Mouse (Mus musculus): ENCODE measurements around the gene Nlrc5.
"Not testable (repeated sequence)": the region's sequence is repeated elsewhere in the genome, so short reads cannot be mapped to it uniquely, and the experiment has no call there.

The Nlrc5 gene

GRCm38 (mm10) chr8:94433981-94434466 is at the start of gene Nlrc5:
Nlrc5 (plus strand) TSS chr8:94434356.
- peak; percentile 59 for DNase-seq (ENCODE audit: low spot score)

- DNase-seq (ENCODE audit: low spot score): no peak
These were observed 48.5 kb upstream of the Nlrc5 start for GRCm38 (mm10) chr8:94385506-94386213.

- DNase-seq (ENCODE audit: low spot score): peak; percentile 95
These were observed 47.7 kb upstream of the Nlrc5 start, which contains the start of gene Herpud1 for GRCm38 (mm10) chr8:94386214-94387026. Herpud1 (plus strand) TSS chr8:94386438.

GRCm38 (mm10) chr8:94387027-94387684 is 47.0 kb upstream of the Nlrc5 start:
- peak; percentile 63 for DNase-seq (ENCODE audit: low spot score)

GRCm38 (mm10) chr8:94387785-94388184 is 46.4 kb upstream of the Nlrc5 start:
- DNase-seq (ENCODE audit: low spot score): no peak

GRCm38 (mm10) chr8:94389531-94389930 is 44.6 kb upstream of the Nlrc5 start:
- no peak for DNase-seq (ENCODE audit: low spot score)

- DNase-seq (ENCODE audit: low spot score): no peak
These were observed 43.7 kb upstream of the Nlrc5 start for GRCm38 (mm10) chr8:94390429-94390828.

GRCm38 (mm10) chr8:94390910-94391309 is 43.2 kb upstream of the Nlrc5 start:
- no peak for DNase-seq (ENCODE audit: low spot score)

- DNase-seq (ENCODE audit: low spot score): peak; percentile 48
These were observed 42.0 kb upstream of the Nlrc5 start for GRCm38 (mm10) chr8:94392147-94392546.

GRCm38 (mm10) chr8:94392648-94393047 is 41.5 kb upstream of the Nlrc5 start:
- DNase-seq (ENCODE audit: low spot score): no peak

GRCm38 (mm10) chr8:94395851-94396540 is 38.2 kb upstream of the Nlrc5 start:
- DNase-seq (ENCODE audit: low spot score): no peak

- peak; percentile 46 for DNase-seq (ENCODE audit: low spot score)
These were observed 37.0 kb upstream of the Nlrc5 start for GRCm38 (mm10) chr8:94396964-94397657.

GRCm38 (mm10) chr8:94398587-94398986 is 35.6 kb upstream of the Nlrc5 start:
- DNase-seq (ENCODE audit: low spot score): no peak

GRCm38 (mm10) chr8:94399361-94399953 is 34.7 kb upstream of the Nlrc5 start:
- no peak for DNase-seq (ENCODE audit: low spot score)

- DNase-seq (ENCODE audit: low spot score): not testable (repeated sequence)
These were observed 34.2 kb upstream of the Nlrc5 start for GRCm38 (mm10) chr8:94399957-94400356.

GRCm38 (mm10) chr8:94408443-94409080 is 25.6 kb upstream of the Nlrc5 start:
- DNase-seq (ENCODE audit: low spot score): no peak

GRCm38 (mm10) chr8:94409523-94409922 is 24.6 kb upstream of the Nlrc5 start:
- no peak for DNase-seq (ENCODE audit: low spot score)

GRCm38 (mm10) chr8:94412518-94412917 is 21.6 kb upstream of the Nlrc5 start:
- no peak for DNase-seq (ENCODE audit: low spot score)

- DNase-seq (ENCODE audit: low spot score): no peak
These were observed 20.6 kb upstream of the Nlrc5 start for GRCm38 (mm10) chr8:94413509-94413908.

GRCm38 (mm10) chr8:94415218-94415617 is 18.9 kb upstream of the Nlrc5 start:
- no peak for DNase-seq (ENCODE audit: low spot score)

All from urinary bladder, postnatal 25 days (tissue).